Mouse (Mus musculus): ENCODE results near the gene Rnf150.

DNA sequence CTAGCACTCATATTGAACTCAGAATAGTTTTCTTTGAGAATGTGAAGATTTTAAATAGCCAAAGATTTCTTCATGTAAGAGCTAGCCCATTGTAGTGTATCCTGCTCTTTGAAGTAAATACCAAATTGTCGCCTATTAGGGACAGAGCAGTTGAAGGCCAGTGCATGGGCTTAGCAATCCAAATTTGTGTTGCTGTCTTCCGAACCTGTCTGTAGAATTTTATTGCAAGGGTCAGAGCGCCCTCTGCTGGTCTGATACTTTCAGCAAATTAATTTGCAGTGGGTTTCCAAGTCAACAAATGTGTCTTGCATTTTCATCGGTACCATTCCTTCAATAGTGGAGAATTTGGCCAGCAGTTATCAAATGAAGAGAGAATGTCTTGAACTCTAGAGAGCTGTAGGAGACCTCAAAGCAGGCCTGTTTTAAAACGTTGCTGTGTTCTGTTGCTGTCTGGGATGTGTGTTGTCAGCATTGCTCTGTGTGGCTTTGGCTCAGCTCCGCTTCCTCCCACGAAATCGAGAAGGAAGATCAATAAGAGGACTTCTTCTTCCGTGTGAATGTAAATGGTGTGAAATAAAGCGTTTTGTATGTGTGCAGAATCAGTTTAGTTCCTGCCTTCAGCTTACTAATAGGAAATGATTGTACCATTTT, 226.3 kb downstream of the Rnf150 start:
- no peak for TF ChIP-seq USF1 (IDR thresholded peaks at IDR 0.05; ENCODE audit: low read depth)
- no peak for TF ChIP-seq POLR2A (IDR thresholded peaks at IDR 0.05; ENCODE audit: insufficient read length, low read depth)
- TF ChIP-seq E2F4 (IDR thresholded peaks at IDR 0.05; ENCODE audit: insufficient read depth): no peak
- TF ChIP-seq TCF12 (IDR thresholded peaks at IDR 0.05; ENCODE audit: insufficient read depth, poor library complexity, severe bottlenecking): no peak
- no peak for TF ChIP-seq MAX (IDR thresholded peaks at IDR 0.05; ENCODE audit: low read depth)
- no peak for TF ChIP-seq POLR2AphosphoS2 (IDR thresholded peaks at IDR 0.05; ENCODE audit: insufficient read length, low read depth)
- no peak for TF ChIP-seq MYOG (IDR thresholded peaks at IDR 0.05; ENCODE audit: control insufficient read depth in 1 of 3, insufficient read depth in 1 of 3, insufficient read length in 2 of 3, low read depth in 2 of 3)
- no peak for TF ChIP-seq CEBPB (IDR thresholded peaks at IDR 0.05; ENCODE audit: insufficient read depth, poor library complexity, severe bottlenecking)
- no peak for TF ChIP-seq MYOD1 (IDR thresholded peaks at IDR 0.05; ENCODE audit: control insufficient read depth in 1 of 3, insufficient read length in 2 of 3, low read depth in 2 of 3)
- TF ChIP-seq TCF3 (IDR thresholded peaks at IDR 0.05; ENCODE audit: insufficient read length, low read depth): no peak
- no peak for TF ChIP-seq SRF (IDR thresholded peaks at IDR 0.05; ENCODE audit: control insufficient read depth, insufficient read length, low read depth)
- TF ChIP-seq REST (IDR thresholded peaks at IDR 0.05; ENCODE audit: insufficient read depth, insufficient read length): no peak

Measured in myocyte (in vitro differentiated cells).